Mouse (Mus musculus) heart, embryonic 10.5 days (tissue): ENCODE data around the gene Stxbp6. TPM values are rescaled to one million over a fixed set of nuclear protein-coding genes. Genes with fewer than 3 reads are reported as not detected.

Source experiments
- DNase-seq: peaks from one replicate; pipeline ENCODE4 v3.0.0-alpha.2; 2017; ENCODE audit warnings: low spot score
- H3K27ac ChIP-seq: fragments of 300-500 bp; sonication (generic); 2 replicates; pipeline ENCODE4 v1.5.1; 2016; ENCODE audit warnings: mild to moderate bottlenecking
- H3K27me3 ChIP-seq: fragments of 300-500 bp; sonication (generic); 2 replicates; pipeline ENCODE4 v1.6.1; 2016; ENCODE audit warnings: mild to moderate bottlenecking; ENCODE audit not compliant: poor library complexity, insufficient read depth, severe bottlenecking
- H3K36me3 ChIP-seq: fragments of 300-500 bp; sonication (generic); 2 replicates; pipeline ENCODE4 v1.6.1; 2016; ENCODE audit warnings: mild to moderate bottlenecking, moderate library complexity
- H3K4me1 ChIP-seq: fragments of 300-500 bp; sonication (generic); 2 replicates; pipeline ENCODE4 v1.6.1; 2016; ENCODE audit warnings: mild to moderate bottlenecking
- H3K4me3 ChIP-seq: fragments of 300-500 bp; sonication (generic); 2 replicates; pipeline ENCODE4 v1.5.1; 2016; ENCODE audit warnings: mild to moderate bottlenecking, moderate library complexity
- H3K9me3 ChIP-seq: fragments of 300-500 bp; sonication (generic); 2 replicates; pipeline ENCODE4 v1.6.1; 2016; ENCODE audit warnings: mild to moderate bottlenecking, moderate library complexity
- WGBS: fragments of 180-500 bp; shearing (Covaris S2); methylation state at CpG from one replicate; pipeline ENCODE4 v1.1.7; 2016; 5-methylcytosine and 5-hydroxymethylcytosine counted together
- polyA plus RNA-seq: library from polyadenylated mRNA; unstranded; fragments of >200 nt; fragmentation: Nextera tagmentation; extraction: Ambion mirVana; gene quantifications from 2 replicates; pipeline ENCODE4 v1.2.1, GENCODE M21; 2016

Gene Stxbp6
- polyA plus RNA-seq, 1 experiment from 2014 or later = 15.6 TPM

- Histone ChIP-seq H3K9me3 (no peaks in the 10 kb centered on the region), H3K36me3 (no peaks in the 10 kb centered on the region), H3K27me3 (no peaks in the 10 kb centered on the region), H3K4me3 (no peak overlapping the region), H3K27ac (no peak overlapping the region), H3K4me1 (peaks cover 25% of the 10 kb centered on the region)
- 46% methylated on average over 3 of the region's 3 CpGs for WGBS
- DNase-seq = no peak
Measured at GRCm38 (mm10) chr12:45072185-45072584, 2.3 kb downstream of the Stxbp6 start.

- Histone ChIP-seq H3K27me3 (no peaks in the 10 kb centered on the region), H3K4me1 (peaks cover 29% of the 10 kb centered on the region), H3K27ac (no peak overlapping the region), H3K9me3 (no peaks in the 10 kb centered on the region), H3K4me3 (no peak overlapping the region), H3K36me3 (no peaks in the 10 kb centered on the region)
- DNase-seq = no peak
- 52% methylated on average over 9 of the region's 9 CpGs for WGBS
Measured at GRCm38 (mm10) chr12:45070186-45070585, 4.3 kb downstream of the Stxbp6 start.

- no peak overlapping the region for H3K4me3 ChIP-seq
- H3K27ac ChIP-seq = no peak overlapping the region
- no peaks in the 10 kb centered on the region for H3K9me3 ChIP-seq
- no peaks in the 10 kb centered on the region for H3K27me3 ChIP-seq
- no peaks in the 10 kb centered on the region for H3K36me3 ChIP-seq
- WGBS = 78% methylated on average over 6 of the region's 6 CpGs
- peaks cover 36% of the 10 kb centered on the region for H3K4me1 ChIP-seq
- no peak for DNase-seq
Measured at GRCm38 (mm10) chr12:45068145-45068754, 6.3 kb downstream of the Stxbp6 start.

DNA sequence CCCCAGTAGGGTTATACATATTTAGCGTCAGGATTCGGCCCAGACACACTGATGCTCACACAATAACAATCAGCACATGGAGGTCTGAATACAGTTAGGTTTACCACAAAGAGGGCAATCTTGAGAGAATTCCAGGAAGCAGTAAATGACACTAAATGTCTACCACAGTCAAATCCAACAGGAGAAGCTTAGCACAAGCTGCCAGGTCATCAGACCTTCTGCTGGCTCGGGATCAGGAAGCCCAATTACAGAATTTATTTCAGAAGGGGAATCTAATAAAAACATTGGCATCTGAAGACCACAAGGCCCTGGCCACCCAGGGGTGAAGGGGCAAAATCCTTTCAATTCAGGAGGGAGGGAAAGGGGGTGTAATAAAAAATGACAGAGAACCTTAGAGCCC lies 6.8 kb downstream of the Stxbp6 start:
- Histone ChIP-seq H3K27ac (peak overlapping the region; percentile 42; the same call in 1 of the 2 replicates), H3K27me3 (no peaks in the 10 kb centered on the region), H3K4me3 (peak overlapping the region; percentile 28), H3K9me3 (no peaks in the 10 kb centered on the region), H3K4me1 (peaks cover 32% of the 10 kb centered on the region), H3K36me3 (no peaks in the 10 kb centered on the region)
- DNase-seq = no peak
- 38% methylated on average over 3 of the region's 3 CpGs for WGBS

- DNase-seq = no peak
- Histone ChIP-seq H3K36me3 (no peaks in the 10 kb centered on the region), H3K9me3 (no peaks in the 10 kb centered on the region), H3K4me1 (peaks cover 32% of the 10 kb centered on the region), H3K4me3 (peak overlapping the region; percentile 28), H3K27me3 (no peaks in the 10 kb centered on the region), H3K27ac (peak overlapping the region; percentile 42; the same call in 1 of the 2 replicates)
- WGBS = 25% methylated on average over 11 of the region's 11 CpGs
Measured at GRCm38 (mm10) chr12:45067047-45067685, 7.3 kb downstream of the Stxbp6 start.

DNA sequence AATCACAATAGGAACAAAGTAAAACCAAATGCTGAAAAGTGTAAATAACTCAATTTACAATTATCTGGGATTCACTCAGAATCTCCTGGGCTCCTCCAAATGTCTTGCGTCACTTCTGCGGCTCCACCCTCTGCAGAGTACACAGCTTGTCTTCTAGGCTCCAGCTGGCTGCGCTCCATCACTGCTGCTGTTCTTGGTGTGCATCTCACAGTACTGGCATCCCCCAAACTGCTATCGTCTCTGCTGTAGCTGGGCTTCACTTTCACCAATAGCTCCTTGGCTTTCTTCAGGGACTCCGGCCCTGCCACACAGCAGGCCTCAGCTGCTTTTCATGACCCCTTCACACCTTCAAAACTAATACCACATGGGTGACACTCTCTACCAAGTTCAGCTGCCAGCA lies 10.9 kb downstream of the Stxbp6 start:
- Histone ChIP-seq H3K4me3 (no peak overlapping the region), H3K9me3 (no peaks in the 10 kb centered on the region), H3K36me3 (no peaks in the 10 kb centered on the region), H3K4me1 (peaks cover 42% of the 10 kb centered on the region), H3K27me3 (no peaks in the 10 kb centered on the region), H3K27ac (no peak overlapping the region)
- DNase-seq = no peak
- 76% methylated on average over 5 of the region's 5 CpGs for WGBS

DNA sequence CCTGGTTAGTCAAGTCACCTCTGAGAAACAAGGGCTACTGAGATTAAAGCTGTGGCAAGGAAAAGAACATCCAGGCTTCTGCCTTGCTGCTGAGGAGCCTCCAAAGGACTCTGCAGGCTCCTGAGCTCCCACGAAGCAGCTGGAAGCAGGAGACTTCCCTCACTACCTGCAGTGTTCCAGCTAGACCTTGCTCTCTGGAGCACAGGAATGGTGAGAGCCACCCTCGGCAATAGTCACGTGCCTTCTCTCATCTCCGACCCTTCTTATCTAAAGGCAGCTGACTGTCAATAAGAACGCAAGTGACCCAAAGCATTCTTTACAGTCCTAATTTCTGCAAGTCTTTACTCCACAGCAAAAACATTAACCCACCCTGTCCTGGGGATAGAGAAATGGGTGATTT lies 13.2 kb downstream of the Stxbp6 start:
- WGBS = 11% methylated on average over 5 of the region's 5 CpGs
- Histone ChIP-seq H3K36me3 (no peaks in the 10 kb centered on the region), H3K9me3 (no peaks in the 10 kb centered on the region), H3K4me1 (peaks cover 26% of the 10 kb centered on the region), H3K27me3 (no peaks in the 10 kb centered on the region), H3K27ac (no peak overlapping the region), H3K4me3 (no peak overlapping the region)
- no peak for DNase-seq

DNA sequence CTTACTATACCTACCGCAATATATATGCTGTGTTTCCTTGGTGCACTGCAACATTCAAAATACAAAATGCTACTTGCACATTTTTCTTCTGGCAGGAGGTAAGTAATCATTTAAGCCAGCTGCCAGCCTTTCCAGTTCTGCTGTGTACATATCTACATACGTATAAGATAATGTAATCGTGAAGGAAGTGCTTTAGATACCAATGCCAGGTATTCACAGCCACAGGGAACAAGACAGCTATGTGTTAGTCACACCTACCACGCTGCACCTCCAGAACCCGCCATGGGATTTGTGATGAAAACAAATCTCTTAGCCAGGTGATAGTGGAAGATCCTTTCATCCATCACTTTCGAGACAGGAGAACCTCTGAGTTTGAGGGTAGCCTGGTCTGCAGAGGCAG lies 13.7 kb downstream of the Stxbp6 start:
- no peak overlapping the region for H3K27ac ChIP-seq
- no peak overlapping the region for H3K4me3 ChIP-seq
- WGBS = 39% methylated on average over 6 of the region's 6 CpGs
- peaks cover 25% of the 10 kb centered on the region for H3K4me1 ChIP-seq
- no peaks in the 10 kb centered on the region for H3K36me3 ChIP-seq
- H3K27me3 ChIP-seq = no peaks in the 10 kb centered on the region
- DNase-seq = no peak
- no peaks in the 10 kb centered on the region for H3K9me3 ChIP-seq

- 72% methylated on average over 3 of the region's 3 CpGs for whole genome bisulfite sequencing
- Histone ChIP-seq H3K27me3 (no peaks in the 10 kb centered on the region), H3K4me1 (peaks cover 28% of the 10 kb centered on the region)
Measured at GRCm38 (mm10) chr12:45058007-45058406, 16.5 kb downstream of the Stxbp6 start.

GRCm38 (mm10) chr12:45056372-45056771 lies 18.1 kb downstream of the Stxbp6 start:
- no peaks in the 10 kb centered on the region for H3K36me3 ChIP-seq
- H3K4me1 ChIP-seq = peaks cover 22% of the 10 kb centered on the region
- no peak overlapping the region for H3K4me3 ChIP-seq
- no peak overlapping the region for H3K27ac ChIP-seq
- WGBS = 76% methylated on average over 3 of the region's 3 CpGs
- no peaks in the 10 kb centered on the region for H3K27me3 ChIP-seq
- DNase-seq = no peak
- no peaks in the 10 kb centered on the region for H3K9me3 ChIP-seq

More at GRCm38 (mm10) chr12:45058007-45058406, 16.5 kb downstream of the Stxbp6 start:
- H3K36me3 ChIP-seq = no peaks in the 10 kb centered on the region
- no peak overlapping the region for H3K4me3 ChIP-seq
- DNase-seq = no peak
- no peak overlapping the region for H3K27ac ChIP-seq
- H3K9me3 ChIP-seq = no peaks in the 10 kb centered on the region

- no peaks in the 10 kb centered on the region for H3K27me3 ChIP-seq
- no peak overlapping the region for H3K4me3 ChIP-seq
- 73% methylated on average over 5 of the region's 5 CpGs for WGBS
- no peaks in the 10 kb centered on the region for H3K9me3 ChIP-seq
- no peak for DNase-seq
- H3K36me3 ChIP-seq = no peaks in the 10 kb centered on the region
- no peak overlapping the region for H3K27ac ChIP-seq
- peaks cover 12% of the 10 kb centered on the region for H3K4me1 ChIP-seq
Measured at GRCm38 (mm10) chr12:45053319-45053718, 21.2 kb downstream of the Stxbp6 start.

GRCm38 (mm10) chr12:45052860-45053259 lies 21.6 kb downstream of the Stxbp6 start:
- no peak for DNase-seq
- Histone ChIP-seq H3K27me3 (no peaks in the 10 kb centered on the region), H3K27ac (no peak overlapping the region), H3K9me3 (no peaks in the 10 kb centered on the region), H3K4me3 (no peak overlapping the region), H3K36me3 (no peaks in the 10 kb centered on the region), H3K4me1 (peaks cover 12% of the 10 kb centered on the region)
- 68% methylated on average over 5 of the region's 5 CpGs for WGBS

GRCm38 (mm10) chr12:45049894-45050293 lies 24.6 kb downstream of the Stxbp6 start:
- Histone ChIP-seq H3K4me1 (peaks cover 15% of the 10 kb centered on the region), H3K4me3 (no peak overlapping the region), H3K9me3 (no peaks in the 10 kb centered on the region), H3K27me3 (no peaks in the 10 kb centered on the region), H3K36me3 (no peaks in the 10 kb centered on the region), H3K27ac (no peak overlapping the region)
- WGBS = 70% methylated on average over 9 of the region's 9 CpGs
- DNase-seq = no peak
